Mouse (Mus musculus): Measurements from ENCODE around the gene Emc7. TPM values are rescaled to one million over a fixed set of nuclear protein-coding genes. Genes with fewer than 3 reads are reported as not detected.

Gene Emc7
- total and polyA plus RNA-seq, 3 experiments: 17.7 to 25.7 TPM; not detected in 1

GRCm38 (mm10) chr2:112481564-112481963 lies 26.8 kb downstream of the Emc7 start (continued):
- TF ChIP-seq ZMIZ1 (IDR thresholded peaks at IDR 0.05; ENCODE audit: low read depth, low read length) (no peak), HCFC1 (IDR thresholded peaks at IDR 0.05; ENCODE audit: low read depth, low read length) (no peak), TBP (IDR thresholded peaks at IDR 0.05; ENCODE audit: low read depth, low read length) (no peak), MEF2A (IDR thresholded peaks at IDR 0.05; ENCODE audit: extremely low read depth, insufficient replicate concordance, low read depth, low read length, poor library complexity, severe bottlenecking) (no peak), CTCF (IDR thresholded peaks at IDR 0.05 in 2 of 3, conservative IDR thresholded peaks at IDR 0.05 in 1 of 3; ENCODE audit: control insufficient read depth in 1 of 3, insufficient read depth in 1 of 3, low read depth in 2 of 3, low read length in 3 of 3, poor library complexity in 1 of 3, severe bottlenecking in 1 of 3) (peak; percentile 33 to 85 (median 44); a peak in 5 of 6 replicates), ZC3H11A (IDR thresholded peaks at IDR 0.05; ENCODE audit: low read depth, low read length) (peak; percentile 95), JUND (IDR thresholded peaks at IDR 0.05; ENCODE audit: low read depth, low read length) (no peak), SMC3 (IDR thresholded peaks at IDR 0.05; ENCODE audit: low read depth, low read length) (peak; percentile 90)

- Histone ChIP-seq H3K79me2 (ENCODE audit: control insufficient read depth, insufficient read depth, low read length, poor library complexity) (no peaks in the 10 kb centered on the region), H3K27ac (ENCODE audit: control insufficient read depth, low read depth, low read length) (no peak overlapping the region), H3K27me3 (ENCODE audit: control insufficient read depth in 1 of 2, insufficient read depth in 2 of 2, low read length in 2 of 2) (peaks cover 1 to 5% of the 10 kb centered on the region in 2 experiments; a peak in 2 of 4 replicates), H3K4me1 (ENCODE audit: control insufficient read depth in 1 of 2, insufficient read depth in 2 of 2, low read length in 2 of 2) (no peaks in the 10 kb centered on the region), H3K4me3 (ENCODE audit: control insufficient read depth in 1 of 2, insufficient read depth in 1 of 2, low read depth in 2 of 2, low read length in 2 of 2) (no peak overlapping the region), H3K9me3 (replicated peaks; ENCODE audit: insufficient read depth, low read length) (no peaks in the 10 kb centered on the region), H3K36me3 (ENCODE audit: control insufficient read depth in 1 of 2, insufficient read depth in 2 of 2, low read length in 2 of 2) (no peaks in the 10 kb centered on the region), H3K9ac (ENCODE audit: control insufficient read depth, low read depth, low read length, poor library complexity, severe bottlenecking) (no peak overlapping the region)
- TF ChIP-seq CTCF (IDR thresholded peaks at IDR 0.05 in 2 of 3, conservative IDR thresholded peaks at IDR 0.05 in 1 of 3; ENCODE audit: control insufficient read depth in 1 of 3, insufficient read depth in 1 of 3, low read depth in 2 of 3, low read length in 3 of 3, poor library complexity in 1 of 3, severe bottlenecking in 1 of 3) (no peak), SIN3A (IDR thresholded peaks at IDR 0.05; ENCODE audit: low read length) (no peak), POLR2AphosphoS2 (IDR thresholded peaks at IDR 0.05; ENCODE audit: low read length) (no peak), RAD21 (IDR thresholded peaks at IDR 0.05; ENCODE audit: low read depth, low read length) (no peak), KAT2A (conservative IDR thresholded peaks at IDR 0.05; ENCODE audit: low read depth, low read length) (no peak), MEF2A (IDR thresholded peaks at IDR 0.05; ENCODE audit: extremely low read depth, insufficient replicate concordance, low read depth, low read length, poor library complexity, severe bottlenecking) (no peak), ZMIZ1 (IDR thresholded peaks at IDR 0.05; ENCODE audit: low read depth, low read length) (no peak), ELF1 (IDR thresholded peaks at IDR 0.05; ENCODE audit: low read depth, low read length) (no peak), TAL1 (IDR thresholded peaks at IDR 0.05; ENCODE audit: low read length) (no peak), NELFE (IDR thresholded peaks at IDR 0.05; ENCODE audit: low read depth, low read length) (no peak), MXI1 (IDR thresholded peaks at IDR 0.05; ENCODE audit: low read depth, low read length) (no peak), UBTF (IDR thresholded peaks at IDR 0.05; ENCODE audit: borderline replicate concordance, insufficient read depth, low read depth, low read length) (no peak), NRF1 (IDR thresholded peaks at IDR 0.05; ENCODE audit: insufficient read depth, low read depth, low read length, poor library complexity, severe bottlenecking) (no peak), ETS1 (IDR thresholded peaks at IDR 0.05; ENCODE audit: low read depth, low read length) (no peak), E2F4 (IDR thresholded peaks at IDR 0.05; ENCODE audit: borderline replicate concordance, low read depth, low read length) (no peak), MYB (IDR thresholded peaks at IDR 0.05; ENCODE audit: low read depth, low read length) (no peak), ZKSCAN1 (IDR thresholded peaks at IDR 0.05; ENCODE audit: low read depth, low read length) (no peak)
- DNase-seq (ENCODE audit: low read depth, low spot score): no peak
Measured at GRCm38 (mm10) chr2:112482533-112483333, 27.9 kb downstream of the Emc7 start.
